Mouse (Mus musculus): ENCODE data around the gene Vps18.
A peak's percentile ranks its signal among the peaks of the same experiment; 100 is the strongest.

The Vps18 gene

DNA sequence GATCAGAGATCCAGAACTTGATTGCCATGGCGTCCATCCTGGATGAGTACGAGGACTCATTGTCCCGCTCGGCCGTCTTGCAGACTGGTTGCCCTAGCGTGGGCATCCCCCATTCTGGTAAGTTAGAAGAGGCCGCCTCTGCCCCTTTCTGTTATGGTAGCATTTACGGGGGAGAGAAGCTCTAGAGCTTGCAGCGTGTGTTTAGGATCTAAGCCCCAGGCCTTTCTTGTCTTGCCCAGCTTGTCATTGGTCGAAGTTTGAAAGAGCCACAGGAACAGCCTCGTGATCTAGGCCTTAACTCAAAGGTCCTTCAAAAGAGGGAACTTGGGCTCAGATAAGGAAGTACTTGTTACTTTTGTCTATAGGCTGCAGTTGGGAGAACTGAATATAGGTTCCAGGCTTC lies 475 bp downstream of the Vps18 start:
- no peak for DNase-seq (ENCODE audit: low read depth, low spot score)

DNA sequence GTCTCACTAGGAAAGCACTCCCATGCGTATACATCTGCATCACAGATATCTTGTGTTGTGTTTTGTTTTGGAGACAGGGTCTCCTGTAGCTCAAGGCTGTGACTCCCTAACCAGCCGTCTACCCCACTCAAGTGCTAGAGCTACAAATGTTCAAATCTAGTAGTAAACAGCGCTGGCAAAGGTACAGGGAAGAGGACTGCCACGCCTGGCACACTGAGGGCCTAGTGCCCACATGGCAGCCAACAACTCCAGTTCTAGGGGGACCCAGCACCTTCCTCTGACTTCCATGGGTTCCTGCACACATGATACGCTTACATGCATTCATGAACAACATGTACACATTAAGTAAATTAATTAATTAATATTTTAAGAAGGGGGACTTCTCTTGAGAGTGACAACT lies 3.7 kb downstream of the Vps18 start:
- no peak for DNase-seq (ENCODE audit: low read depth, low spot score)

DNA sequence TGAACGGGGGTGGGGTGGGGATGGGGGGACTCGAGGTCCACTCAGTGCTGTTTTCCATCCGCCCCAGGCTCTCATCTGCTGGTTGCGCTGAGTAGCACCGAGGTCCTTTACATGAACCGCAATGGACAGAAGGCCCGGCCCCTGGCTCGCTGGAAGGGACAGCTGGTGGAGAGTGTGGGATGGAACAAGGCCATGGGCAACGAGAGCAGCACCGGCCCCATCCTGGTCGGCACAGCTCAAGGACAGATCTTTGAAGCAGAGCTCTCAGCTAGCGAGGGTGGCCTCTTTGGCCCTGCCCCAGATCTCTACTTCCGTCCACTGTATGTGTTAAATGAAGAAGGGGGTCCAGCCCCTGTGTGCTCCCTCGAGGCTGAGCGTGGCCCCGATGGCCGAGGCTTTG lies 4.3 kb downstream of the Vps18 start:
- DNase-seq (ENCODE audit: low read depth, low spot score) = no peak

DNA sequence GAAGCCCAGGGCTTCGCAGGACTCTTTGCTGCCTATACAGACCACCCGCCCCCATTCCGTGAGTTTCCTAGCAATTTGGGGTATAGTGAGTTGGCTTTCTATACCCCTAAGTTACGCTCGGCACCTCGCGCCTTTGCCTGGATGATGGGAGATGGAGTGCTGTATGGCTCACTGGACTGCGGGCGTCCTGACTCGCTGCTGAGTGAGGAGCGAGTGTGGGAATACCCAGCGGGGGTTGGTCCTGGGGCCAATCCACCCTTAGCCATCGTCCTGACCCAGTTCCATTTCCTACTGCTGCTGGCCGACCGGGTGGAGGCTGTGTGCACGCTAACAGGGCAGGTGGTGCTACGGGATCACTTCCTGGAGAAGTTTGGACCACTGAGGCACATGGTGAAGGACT lies 4.8 kb downstream of the Vps18 start:
- no peak for DNase-seq (ENCODE audit: low read depth, low spot score)

DNA sequence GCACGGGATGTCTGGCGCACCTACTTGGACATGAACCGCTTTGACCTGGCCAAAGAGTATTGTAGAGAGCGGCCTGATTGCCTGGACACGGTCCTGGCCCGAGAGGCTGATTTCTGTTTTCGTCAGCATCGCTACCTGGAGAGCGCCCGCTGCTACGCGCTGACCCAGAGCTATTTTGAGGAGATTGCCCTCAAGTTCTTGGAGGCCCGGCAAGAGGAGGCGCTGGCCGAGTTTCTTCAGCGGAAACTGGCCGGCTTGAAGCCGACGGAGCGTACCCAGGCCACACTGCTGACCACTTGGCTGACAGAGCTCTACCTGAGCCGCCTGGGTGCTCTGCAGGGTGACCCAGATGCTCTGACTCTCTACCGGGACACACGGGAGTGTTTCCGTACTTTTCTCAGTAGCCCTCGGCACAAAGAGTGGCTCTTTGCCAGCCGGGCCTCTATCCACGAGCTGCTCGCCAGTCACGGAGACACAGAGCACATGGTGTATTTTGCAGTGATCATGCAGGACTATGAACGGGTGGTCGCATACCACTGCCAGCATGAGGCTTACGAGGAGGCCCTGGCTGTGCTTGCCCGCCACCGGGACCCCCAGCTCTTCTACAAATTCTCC lies 5.3 kb downstream of the Vps18 start:
- DNase-seq (ENCODE audit: low read depth, low spot score) = no peak

DNA sequence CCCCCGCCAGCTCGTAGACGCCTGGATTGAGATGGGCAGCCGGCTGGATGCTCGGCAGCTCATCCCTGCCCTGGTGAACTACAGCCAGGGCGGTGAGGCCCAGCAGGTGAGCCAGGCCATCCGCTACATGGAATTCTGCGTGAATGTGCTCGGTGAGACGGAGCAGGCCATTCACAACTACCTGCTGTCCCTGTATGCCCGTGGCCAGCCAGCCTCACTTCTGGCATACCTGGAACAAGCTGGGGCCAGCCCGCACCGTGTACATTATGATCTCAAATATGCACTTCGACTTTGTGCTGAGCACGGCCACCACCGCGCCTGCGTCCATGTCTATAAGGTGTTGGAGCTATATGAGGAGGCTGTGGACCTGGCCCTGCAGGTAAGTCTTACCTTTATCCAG lies 5.9 kb downstream of the Vps18 start:
- no peak for DNase-seq (ENCODE audit: low read depth, low spot score)

DNA sequence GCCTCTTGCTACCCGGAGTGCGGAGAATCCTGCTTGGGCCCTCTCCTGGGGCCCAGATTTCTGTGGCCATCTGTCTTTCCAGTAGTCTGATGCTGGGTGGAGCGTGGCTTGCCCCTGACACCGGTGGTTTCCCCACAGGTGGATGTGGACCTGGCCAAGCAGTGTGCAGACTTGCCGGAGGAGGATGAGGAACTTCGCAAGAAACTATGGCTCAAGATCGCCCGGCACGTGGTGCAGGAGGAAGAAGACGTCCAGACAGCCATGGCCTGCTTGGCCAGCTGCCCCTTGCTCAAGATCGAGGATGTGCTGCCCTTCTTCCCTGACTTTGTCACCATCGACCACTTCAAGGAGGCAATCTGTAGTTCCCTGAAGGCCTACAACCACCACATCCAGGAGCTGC lies 8.2 kb downstream of the Vps18 start:
- no peak for DNase-seq (ENCODE audit: low read depth, low spot score)

DNA sequence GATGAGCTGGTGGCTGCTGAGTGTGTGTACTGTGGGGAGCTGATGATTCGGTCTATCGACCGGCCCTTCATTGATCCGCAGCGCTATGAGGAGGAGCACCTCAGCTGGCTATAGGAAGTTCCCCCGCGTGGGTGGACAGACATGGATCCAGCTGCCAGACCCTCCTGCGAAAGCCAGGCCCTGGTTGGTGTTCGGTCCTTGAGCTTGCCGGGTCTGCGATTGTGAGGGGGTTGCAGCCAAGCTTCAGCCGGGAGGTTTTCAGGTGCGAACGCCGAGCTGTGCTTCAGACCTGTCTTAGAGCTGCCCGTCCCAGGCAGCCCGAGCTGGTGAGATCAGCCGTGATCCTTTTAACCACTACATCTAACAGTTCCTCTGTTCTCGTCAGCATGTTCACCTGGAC lies 9.0 kb downstream of the Vps18 start:
- no peak for DNase-seq (ENCODE audit: low read depth, low spot score)

DNA sequence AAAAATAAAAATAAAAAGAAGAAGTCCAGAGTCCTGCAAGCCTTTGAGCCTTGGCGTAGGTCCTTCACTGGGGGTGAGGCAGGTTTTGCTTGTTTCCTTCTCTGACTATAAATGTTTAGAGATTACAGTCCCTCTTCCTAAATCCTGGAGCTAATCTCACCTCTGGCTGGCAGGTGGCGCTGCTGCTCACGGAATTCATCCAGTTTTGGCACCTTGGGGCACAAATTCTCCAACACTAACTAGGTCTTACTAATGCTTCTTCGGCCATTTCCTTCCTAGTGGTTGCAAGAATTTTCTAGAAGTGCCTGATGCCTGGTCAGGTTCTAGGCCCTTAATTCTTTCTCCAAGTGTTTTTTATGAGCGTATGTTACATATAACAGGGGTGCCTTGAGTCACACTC lies 9.8 kb downstream of the Vps18 start:
- peak; percentile 30 for DNase-seq (ENCODE audit: low read depth, low spot score)

DNA sequence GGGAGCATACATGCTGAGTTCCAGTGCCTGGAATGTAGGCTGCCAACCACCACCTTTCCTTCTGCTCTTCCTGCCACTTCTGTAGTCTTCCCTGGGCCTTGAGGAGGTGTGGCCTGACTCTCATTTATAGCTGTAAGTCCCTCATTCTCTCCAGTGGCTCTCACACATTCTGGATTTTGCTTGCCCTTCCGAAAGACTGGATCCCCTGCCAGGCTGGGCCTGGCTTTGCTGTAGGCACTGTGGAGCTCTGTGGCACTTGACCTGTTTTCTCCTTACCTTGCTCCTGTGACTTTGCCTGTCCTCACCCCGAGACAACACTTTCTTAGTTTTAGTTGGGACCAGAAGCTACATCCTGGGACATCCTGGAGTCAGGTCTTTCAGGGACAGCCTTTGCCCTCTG lies 10.3 kb downstream of the Vps18 start:
- no peak for DNase-seq (ENCODE audit: low read depth, low spot score)

DNA sequence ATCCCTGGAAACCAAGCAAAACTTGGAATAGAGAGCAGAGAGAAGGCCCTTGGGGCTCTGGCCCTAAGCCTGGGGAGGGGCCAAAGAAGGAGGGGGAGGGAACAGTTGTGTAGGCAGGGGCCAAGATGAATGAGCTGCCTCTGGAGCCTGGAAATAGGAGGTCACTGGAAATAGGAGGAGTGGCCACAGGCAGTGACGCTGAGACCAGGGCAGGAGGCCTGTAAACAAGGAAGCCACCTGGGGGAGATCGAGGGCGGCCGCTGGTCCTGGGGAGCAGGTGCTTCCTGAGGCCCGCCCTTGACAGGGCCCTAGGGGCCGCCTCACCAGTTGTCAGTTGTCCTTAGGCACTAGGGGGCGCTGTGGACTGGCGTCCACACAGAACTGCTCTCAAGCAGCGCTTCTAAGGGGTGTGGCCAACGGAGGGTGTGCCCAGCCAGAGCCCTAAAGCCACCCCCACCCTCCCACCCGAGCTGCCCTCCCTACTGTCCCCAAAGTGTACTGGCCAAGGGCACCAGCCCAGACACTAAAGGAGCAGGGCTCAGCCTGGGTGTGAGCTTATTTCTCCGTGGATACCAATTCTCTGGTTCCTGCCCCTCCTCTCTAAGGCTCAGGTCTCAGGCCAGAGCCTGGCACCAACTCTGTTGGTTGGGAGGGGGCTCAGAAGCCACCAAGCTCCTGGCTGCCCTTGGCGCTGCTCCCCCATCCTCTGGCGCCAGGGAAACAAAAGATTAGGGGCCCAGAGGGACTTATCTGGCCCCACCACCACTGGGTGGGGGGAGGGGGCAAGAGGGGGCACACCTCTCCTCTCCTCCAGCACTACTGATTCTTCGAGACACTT lies 11.7 kb downstream of the Vps18 start:
- DNase-seq (ENCODE audit: low read depth, low spot score) = peak; percentile 91

DNA sequence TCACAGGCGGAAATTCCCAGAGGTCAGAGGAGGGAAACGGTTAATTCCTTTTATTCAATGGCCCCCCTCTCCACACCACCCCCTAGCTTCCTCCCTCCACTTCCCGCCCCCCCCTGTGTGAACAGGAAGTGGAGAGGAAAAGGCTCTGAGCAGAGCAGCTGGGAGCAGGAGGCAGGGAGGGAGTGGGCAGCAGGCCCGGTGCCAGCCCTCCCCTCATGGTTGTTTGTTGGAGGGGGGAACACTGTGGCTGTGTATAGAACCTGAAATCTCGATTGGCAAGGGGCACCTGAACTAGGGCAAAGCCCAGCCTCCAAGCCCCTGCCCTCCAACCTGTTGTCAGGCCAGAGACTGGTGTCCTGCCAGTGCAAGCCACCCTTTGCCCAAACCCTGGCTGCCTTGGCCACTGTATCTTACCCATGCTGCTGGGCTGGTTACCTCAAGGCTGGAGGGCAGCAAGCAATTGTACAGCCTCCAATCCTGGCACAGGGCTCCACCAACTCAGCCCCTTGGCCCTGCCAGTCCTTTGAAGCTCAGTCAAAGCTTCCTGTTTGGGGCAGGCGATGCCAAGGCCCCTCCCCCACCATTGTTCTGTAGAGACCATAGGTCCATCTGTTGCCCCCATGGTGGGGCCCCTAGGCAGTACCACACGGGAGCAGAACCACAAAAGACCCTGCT lies 12.4 kb downstream of the Vps18 start:
- no peak for DNase-seq (ENCODE audit: low read depth, low spot score)

DNA sequence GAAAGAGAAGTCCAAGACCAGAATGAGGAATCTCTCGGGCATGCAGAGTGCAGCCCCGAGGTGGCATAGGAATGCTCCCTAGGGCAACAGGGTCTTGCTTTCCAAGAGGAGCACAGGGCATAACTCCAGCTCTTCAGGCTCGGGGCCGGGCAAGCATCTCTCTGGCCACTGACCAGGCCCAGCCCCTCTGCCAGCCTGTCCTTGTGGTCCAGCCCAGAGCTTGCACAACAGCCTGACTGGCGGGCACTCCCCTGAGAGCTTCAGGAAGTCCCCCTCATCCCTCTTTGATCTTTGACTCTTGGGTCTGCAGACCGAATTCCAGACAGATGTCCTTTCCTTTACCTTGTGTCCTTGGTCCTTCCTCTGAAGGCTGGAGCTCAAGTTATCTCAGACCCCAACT lies 14.3 kb downstream of the Vps18 start:
- DNase-seq (ENCODE audit: low read depth, low spot score) = no peak

DNA sequence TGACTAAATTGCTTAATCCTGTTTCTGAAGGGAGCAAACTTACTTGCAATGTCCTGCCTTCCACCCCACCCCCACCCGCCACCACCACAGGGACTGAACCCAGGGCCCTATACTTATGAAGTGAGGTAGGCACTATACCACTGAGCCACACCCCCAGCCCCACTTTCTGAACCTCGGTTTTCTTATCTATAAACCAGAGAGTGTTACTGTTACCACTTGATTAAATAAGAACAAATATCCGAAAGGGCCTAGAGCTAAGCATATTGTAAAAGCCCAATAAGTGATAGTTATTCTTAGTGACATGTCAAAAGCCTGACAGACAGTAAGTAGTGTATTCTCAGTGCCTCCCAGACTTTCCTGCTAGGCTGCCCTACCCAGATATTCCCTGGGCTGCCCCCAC lies 15.9 kb downstream of the Vps18 start:
- no peak for DNase-seq (ENCODE audit: low read depth, low spot score)

DNA sequence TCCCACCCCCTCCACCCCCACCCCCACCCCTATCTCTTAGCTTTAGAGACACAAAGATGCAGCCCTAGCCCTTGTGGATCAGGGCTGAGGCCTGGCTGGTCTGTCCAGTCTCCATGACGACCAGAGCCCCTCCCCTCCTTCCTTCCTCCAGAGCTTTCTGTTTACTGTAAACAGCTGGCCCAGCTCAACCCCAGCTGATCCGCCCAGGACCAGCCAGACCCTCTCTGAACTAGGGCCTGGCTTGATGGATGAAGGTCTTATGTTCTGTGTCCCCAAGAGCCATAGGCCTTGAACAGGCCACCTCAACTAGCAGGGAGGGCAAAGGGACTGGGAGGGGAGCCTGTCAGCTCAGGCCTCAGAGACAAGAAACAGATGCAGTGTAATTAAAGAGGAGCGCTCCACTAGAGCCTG lies 16.3 kb downstream of the Vps18 start:
- DNase-seq (ENCODE audit: low read depth, low spot score) = no peak

DNA sequence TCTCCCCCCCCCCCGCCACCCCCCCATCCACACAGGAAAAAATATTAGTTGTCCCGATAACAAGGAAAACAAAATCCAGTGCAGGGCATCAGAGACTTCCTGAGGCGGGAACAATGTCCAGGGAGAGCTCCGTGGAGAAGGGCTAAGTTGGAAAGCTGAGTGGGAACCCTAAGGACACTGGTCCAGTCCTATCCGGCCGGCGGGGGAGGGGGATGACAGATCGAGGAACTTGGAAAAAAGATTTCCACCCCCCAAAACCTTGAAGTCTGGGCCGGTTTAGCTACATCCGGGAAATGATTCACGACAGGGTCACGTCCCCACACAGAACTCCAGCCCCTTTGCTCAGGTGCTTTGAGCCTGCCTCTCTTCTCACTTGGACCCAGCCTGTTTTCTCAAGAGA lies 23.0 kb downstream of the Vps18 start:
- no peak for DNase-seq (ENCODE audit: low read depth, low spot score)

DNA sequence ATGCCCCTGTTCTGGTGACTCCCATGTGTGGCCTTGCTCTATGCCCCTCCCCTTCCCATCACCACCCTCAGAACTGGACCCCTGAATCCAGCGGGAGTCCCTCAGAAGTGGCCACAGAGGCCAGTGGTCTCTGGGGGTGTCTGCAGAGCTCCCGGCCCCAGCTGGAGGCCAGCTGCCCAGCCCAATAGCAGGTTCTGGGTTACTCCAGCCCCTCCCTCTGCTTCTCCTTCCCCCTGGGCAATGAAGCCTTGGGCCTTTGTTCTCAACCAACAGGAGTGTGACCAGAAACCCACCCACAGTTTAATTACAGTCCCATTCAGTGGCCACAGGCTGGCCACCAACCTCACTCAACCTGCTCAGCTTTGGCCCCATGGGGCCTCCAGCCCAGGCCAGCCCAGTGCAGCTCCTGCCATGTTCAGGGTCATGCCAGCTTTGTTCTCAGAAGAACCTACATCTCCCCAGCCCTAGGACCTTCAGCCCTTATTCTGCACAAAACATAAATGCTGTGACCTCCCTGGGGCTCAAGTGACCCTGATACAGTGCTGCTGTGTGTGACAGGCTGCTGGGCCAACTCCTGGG lies 23.9 kb downstream of the Vps18 start:
- no peak for DNase-seq (ENCODE audit: low read depth, low spot score)

DNA sequence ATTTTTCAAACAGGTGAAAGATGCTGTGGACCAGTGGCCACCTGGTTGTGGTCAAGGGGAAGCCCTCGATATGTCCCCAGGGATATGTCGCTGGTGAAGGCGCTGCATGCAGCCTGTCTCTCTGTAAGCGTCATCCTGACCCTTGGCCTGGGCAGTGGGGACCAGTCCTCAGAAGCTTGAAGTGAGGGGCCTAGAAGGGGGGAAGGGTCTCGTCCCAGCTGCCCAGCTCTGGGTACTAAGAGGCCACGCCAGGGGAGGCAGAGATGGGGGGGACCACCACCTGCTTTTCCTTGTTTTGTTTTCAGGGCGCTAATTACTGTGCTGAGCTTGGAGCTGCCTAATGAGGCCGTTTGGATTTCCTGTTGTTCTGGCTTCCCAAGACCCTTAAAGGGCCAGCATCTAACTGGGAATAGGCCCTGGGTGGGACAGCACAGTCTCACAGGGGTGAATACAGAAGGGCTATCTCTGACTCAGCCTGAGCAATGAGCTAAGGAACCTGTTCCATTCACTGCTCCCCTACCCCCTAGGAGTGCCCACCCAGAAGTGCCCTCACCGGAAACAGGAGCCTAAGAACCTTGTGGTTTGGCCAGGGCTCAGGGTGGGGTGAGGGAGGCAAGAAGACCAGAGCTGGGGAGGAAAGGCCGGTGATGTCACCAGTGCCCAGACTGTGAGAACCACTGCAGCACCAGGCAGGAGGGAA lies 25.4 kb downstream of the Vps18 start:
- no peak for DNase-seq (ENCODE audit: low read depth, low spot score)

DNA sequence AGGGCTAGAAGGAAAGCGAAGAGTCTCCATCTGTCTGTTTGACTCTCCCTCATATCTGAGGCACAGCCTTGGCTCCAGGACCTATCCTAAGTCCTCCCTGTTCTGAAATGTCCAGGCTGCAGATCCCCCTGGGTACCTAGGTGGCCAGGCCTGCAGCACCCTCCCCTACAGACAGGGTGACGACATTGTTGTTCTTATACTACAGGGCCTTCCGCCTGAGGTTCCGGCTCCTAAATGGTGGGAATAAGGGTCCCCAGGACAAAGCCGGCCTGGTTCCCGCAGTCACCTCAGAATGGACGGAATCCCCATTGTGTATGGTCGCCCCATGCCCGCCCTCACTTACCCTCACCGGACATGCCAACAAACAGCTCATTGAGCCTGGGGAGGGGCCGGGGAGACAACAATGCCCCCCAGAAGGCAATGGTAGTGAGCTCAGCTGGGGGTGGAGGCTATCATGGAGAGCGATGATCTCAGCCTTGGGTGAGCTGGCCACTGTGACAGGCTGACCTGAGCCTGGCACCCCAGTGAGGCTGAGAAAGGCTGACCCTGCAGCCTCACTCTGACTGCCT lies 26.3 kb downstream of the Vps18 start:
- DNase-seq (ENCODE audit: low read depth, low spot score) = no peak

DNA sequence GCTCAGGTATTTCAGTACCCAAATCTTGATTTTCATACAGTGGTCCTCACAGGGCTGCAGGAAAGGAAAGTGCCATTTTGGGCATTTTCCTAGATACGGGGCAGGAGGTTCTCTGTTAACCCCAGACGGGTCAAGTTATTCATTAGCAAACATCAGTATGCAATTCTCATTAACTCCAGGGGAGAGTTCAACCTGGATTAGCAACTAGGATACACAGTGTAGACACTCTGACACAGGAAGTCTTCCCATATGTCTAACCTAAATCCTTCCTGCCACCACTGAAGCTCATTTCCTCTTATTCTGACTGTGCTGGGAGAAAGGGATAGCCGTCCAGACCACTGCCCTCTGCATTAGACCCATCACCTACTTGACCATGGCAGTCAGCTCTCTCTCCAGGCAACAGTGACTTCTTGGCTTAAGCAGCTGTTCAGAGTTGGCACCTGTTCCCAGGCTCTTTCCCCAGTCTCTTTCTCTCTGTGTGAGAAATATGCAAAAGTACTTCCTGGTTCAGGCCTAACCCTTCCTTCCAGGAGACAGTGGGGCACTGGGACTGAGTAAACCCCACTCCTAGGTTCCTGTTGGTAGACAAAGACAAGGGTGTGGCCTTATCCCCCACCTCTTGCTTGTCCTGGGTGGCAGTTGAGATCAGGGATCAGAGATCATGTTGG lies 29.6 kb downstream of the Vps18 start:
- DNase-seq (ENCODE audit: low read depth, low spot score) = no peak

DNA sequence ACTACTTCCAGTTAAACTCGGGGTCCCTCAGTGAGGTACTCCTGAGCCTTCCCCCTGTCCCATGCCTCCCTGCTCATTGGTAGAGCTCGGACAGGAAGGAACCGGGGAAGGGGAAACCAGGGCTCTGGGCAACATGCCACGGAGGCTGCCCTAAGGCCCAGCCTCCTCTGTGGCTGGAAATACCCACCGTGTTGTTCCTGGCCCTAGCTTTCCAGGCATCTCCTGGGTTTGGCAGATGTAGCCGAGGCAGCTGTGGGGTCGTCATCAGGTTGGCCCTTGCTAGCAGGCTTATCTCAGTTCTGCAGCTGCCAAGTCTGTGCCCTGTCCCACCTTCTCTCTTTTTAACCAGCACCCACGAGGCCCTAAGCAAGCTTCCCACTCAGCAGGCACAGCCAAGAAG lies 32.0 kb downstream of the Vps18 start:
- DNase-seq (ENCODE audit: low read depth, low spot score) = no peak

Measured in c-Kit-negative CD71-positive TER-119-positive erythroid progenitor cells, embryonic 14.5 days (primary cell).